Mouse (Mus musculus) intestine, embryonic 15.5 days (tissue): ENCODE measurements at regions not wholly inside any gene's neighbourhood (a gene's known extent, or its start where the extent isn't known, plus 50 kb on each side); places are given as distances from the start of the nearest gene placed in this dataset.

ENCODE experiments used
- ATAC-seq: fragments of 200-750 bp; cut with Nextera tagmentation; 2 replicates; pipeline ENCODE4 v1.8.0; 2017; ENCODE audit warnings: moderate TSS enrichment, moderate library complexity
- H3K27ac ChIP-seq: fragments of 300-500 bp; sonication (generic); 2 replicates; pipeline ENCODE4 v1.5.1; 2015; ENCODE audit warnings: mild to moderate bottlenecking, inconsistent platforms
- H3K27me3 ChIP-seq: fragments of 300-500 bp; sonication (generic); replicated peaks from 2 replicates; pipeline ENCODE4 v1.6.1; 2015; ENCODE audit warnings: inconsistent platforms
- H3K36me3 ChIP-seq: fragments of 300-500 bp; sonication (generic); 2 replicates; pipeline ENCODE4 v1.6.1; 2015; ENCODE audit warnings: inconsistent platforms
- H3K4me1 ChIP-seq: fragments of 300-500 bp; sonication (generic); replicated peaks from 2 replicates; pipeline ENCODE4 v1.6.1; 2015; ENCODE audit warnings: inconsistent platforms
- H3K4me2 ChIP-seq: fragments of 300-500 bp; sonication (generic); replicated peaks from 2 replicates; pipeline ENCODE4 v1.6.1; 2015; ENCODE audit warnings: mild to moderate bottlenecking, inconsistent platforms
- H3K4me3 ChIP-seq: fragments of 300-500 bp; sonication (generic); replicated peaks from 2 replicates; pipeline ENCODE4 v1.5.1; 2015; ENCODE audit warnings: inconsistent platforms
- H3K9ac ChIP-seq: fragments of 300-500 bp; sonication (generic); 2 replicates; pipeline ENCODE4 v1.6.1; 2015; ENCODE audit warnings: inconsistent platforms
- H3K9me3 ChIP-seq: fragments of 300-500 bp; sonication (generic); 2 replicates; pipeline ENCODE4 v1.6.1; 2016; ENCODE audit warnings: inconsistent platforms
- WGBS: fragments of 180-500 bp; shearing (Covaris S2); methylation state at CpG from one replicate; pipeline ENCODE4 v1.1.7; 2015; 5-methylcytosine and 5-hydroxymethylcytosine counted together

- Histone ChIP-seq H3K27ac (no peak overlapping the region), H3K9me3 (no peaks in the 10 kb centered on the region), H3K9ac (no peak overlapping the region), H3K4me2 (no peak overlapping the region), H3K4me3 (no peak overlapping the region), H3K36me3 (no peaks in the 10 kb centered on the region), H3K27me3 (no peaks in the 10 kb centered on the region), H3K4me1 (no peaks in the 10 kb centered on the region)
- 74% methylated on average over 5 of the region's 5 CpGs for WGBS
- no peak for ATAC-seq
These were observed 652.8 kb downstream of the Bckdhb start for GRCm38 (mm10) chr9:84577781-84578180.

DNA sequence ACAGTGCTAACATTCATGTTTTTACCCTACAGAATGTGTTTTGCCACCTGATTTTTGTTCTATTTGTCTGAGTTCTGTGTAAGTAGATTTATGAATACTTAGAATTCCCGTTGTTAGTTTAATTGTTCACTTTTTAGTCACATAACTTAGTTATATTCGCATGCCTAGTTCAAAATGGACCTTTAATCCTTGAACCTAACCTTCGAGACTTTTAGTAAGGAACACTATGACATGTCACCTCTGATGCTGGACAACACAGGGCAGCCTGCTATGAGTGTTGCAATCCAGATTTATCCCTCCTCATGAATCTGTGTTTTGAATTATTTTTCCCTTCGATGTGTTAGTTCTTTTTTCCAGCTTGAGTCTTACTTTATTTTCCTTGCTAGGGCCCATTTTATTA lies 662.8 kb downstream of the Bckdhb start:
- Histone ChIP-seq H3K9me3 (no peaks in the 10 kb centered on the region), H3K36me3 (no peaks in the 10 kb centered on the region), H3K4me2 (no peak overlapping the region), H3K4me1 (no peaks in the 10 kb centered on the region), H3K9ac (no peak overlapping the region), H3K27ac (no peak overlapping the region), H3K4me3 (no peak overlapping the region), H3K27me3 (no peaks in the 10 kb centered on the region)
- 86% methylated on average over 4 of the region's 4 CpGs for WGBS
- no peak for ATAC-seq

- H3K36me3 ChIP-seq, result no peaks in the 10 kb centered on the region
- H3K27ac ChIP-seq, result no peak overlapping the region
- H3K4me2 ChIP-seq, result no peak overlapping the region
- no peak for ATAC-seq
- no peaks in the 10 kb centered on the region for H3K9me3 ChIP-seq
- no peak overlapping the region for H3K9ac ChIP-seq
- H3K4me3 ChIP-seq, result no peak overlapping the region
- H3K4me1 ChIP-seq, result no peaks in the 10 kb centered on the region
- H3K27me3 ChIP-seq, result no peaks in the 10 kb centered on the region
- 71% methylated on average over 2 of the region's 2 CpGs for WGBS
These were observed 669.8 kb downstream of the Bckdhb start for GRCm38 (mm10) chr9:84594724-84595123.
